Mouse (Mus musculus) bone marrow, adult 2 months (tissue): ENCODE data around the gene Sirt6. TPM values are rescaled to one million over a fixed set of nuclear protein-coding genes. Genes with fewer than 3 reads are reported as not detected.
"Not testable (repeated sequence)": the region's sequence is repeated elsewhere in the genome, so short reads cannot be mapped to it uniquely, and the experiment has no call there.

ENCODE experiments used
- H3K27ac ChIP-seq: fragments of 200-500 bp; 2 replicates; pipeline ENCODE4 v1.5.1; 2012; ENCODE audit warnings: low read depth, mild to moderate bottlenecking, control low read depth, inconsistent platforms, low read length; ENCODE audit not compliant: control insufficient read depth, poor library complexity, insufficient read depth
- H3K4me1 ChIP-seq: fragments of 200-500 bp; 2 replicates; pipeline ENCODE4 v1.6.1; 2011; ENCODE audit warnings: low read length; ENCODE audit not compliant: control insufficient read depth, insufficient read depth
- H3K4me3 ChIP-seq: fragments of 200-500 bp; replicated peaks from 2 replicates; pipeline ENCODE3; 2011; ENCODE audit warnings: mild to moderate bottlenecking, low read depth, low read length, control low read depth; ENCODE audit not compliant: control insufficient read depth
- CTCF ChIP-seq: fragments of 200-500 bp; IDR thresholded peaks from 2 replicates; pipeline ENCODE4 v1.5.1; 2011; ENCODE audit warnings: low read length, control low read depth; ENCODE audit not compliant: control insufficient read depth, insufficient read depth
- POLR2A ChIP-seq: fragments of 200-500 bp; IDR thresholded peaks from 2 replicates; pipeline ENCODE4 v1.6.1; 2011; ENCODE audit warnings: low read depth, mild to moderate bottlenecking, control low read depth, low read length, borderline replicate concordance; ENCODE audit not compliant: control insufficient read depth
- WGBS: fragments of 180-500 bp; shearing (Covaris S2); methylation state at CpG from one replicate; pipeline ENCODE4 v1.1.7; 2018; 5-methylcytosine and 5-hydroxymethylcytosine counted together
- polyA plus RNA-seq: library from polyadenylated mRNA; stranded (reverse); fragments of >200 nt; gene quantifications from 2 replicates; pipeline ENCODE4 v1.2.4, GENCODE M21; 2011; ENCODE audit warnings: low replicate concordance; ENCODE audit not compliant: missing spikeins, insufficient read depth, insufficient read length

Gene Sirt6
- polyA plus RNA-seq, 1 experiment = 16.8 TPM

DNA sequence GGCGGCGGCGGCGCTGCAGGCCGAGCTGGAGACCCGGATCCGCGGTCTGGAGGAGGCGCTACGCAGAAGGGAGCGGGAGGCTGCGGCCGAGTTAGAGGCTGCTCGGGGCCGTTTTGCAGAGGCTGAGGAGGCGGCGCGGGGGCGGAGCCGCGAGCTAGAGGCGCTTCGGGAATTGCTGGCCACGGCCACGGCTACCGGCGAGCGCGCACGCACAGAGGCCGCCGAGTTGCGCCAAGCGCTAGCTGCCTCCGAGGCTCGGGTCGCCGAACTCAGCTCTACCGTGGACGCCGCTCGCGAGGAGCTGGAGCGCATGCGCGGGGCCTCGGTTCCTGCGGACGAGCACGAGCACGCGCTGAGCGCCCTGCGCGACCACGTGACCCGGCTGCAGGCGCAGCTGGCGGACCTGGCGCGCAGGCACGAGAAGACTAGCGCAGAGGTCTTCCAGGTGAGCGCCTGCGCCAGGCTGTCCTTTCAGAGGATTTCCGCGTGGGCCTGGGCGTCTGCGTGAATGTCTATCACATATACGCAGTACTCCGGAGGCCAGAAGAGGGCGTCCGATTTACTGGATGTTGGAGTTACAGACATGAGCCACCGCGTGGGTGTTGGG, 16.0 kb upstream of the Sirt6 start:
- under 1% methylated on average over 75 of the region's 75 CpGs for WGBS
- peak overlapping the region; percentile 76 for H3K4me3 ChIP-seq
- peak overlapping the region; percentile 92 for H3K27ac ChIP-seq
- H3K4me1 ChIP-seq = peaks cover 1% of the 10 kb centered on the region; the same call in 1 of the 2 replicates
- TF ChIP-seq CTCF (peak; percentile 16; the same call in 1 of the 2 replicates), POLR2A (peak; percentile 83; the same call in 1 of the 2 replicates)

DNA sequence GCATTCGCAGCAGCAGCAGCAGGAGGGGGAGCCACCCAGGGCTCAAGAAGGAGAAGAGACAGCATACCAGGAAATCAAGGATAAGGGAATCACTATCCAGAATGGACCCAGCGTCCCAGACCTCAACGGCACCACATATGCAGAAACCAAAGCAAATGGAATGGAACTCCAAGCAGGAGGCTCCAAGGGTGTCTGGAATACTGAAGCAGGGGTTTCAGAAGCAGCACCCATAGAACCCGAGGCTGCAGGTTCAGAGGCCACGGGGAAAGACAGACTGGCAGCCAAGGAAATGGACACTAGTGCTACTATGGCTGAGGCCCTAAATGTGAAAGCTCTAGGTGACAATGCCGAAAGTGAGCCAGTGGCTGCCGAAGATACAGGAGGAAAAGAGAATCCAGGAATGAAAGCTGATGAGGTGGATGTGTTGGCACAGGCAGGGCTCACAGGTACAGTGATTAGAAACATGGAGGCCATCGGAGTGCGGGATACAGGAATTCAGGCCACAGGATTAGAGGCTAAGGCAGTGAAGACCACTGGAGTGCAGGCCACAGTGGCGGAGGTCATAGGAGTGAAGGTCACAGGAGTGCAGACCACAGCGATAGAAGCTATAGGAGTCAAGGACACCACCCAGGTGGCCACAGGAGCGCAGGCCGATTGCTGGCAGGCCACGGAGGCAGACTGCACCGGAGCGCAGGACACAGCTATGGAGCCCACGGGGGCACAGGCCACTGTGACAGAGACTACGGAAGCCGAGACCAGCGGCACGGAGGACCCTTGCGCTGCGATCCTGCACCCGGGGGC, 15.3 kb upstream of the Sirt6 start:
- TF ChIP-seq POLR2A = no peak
- TF ChIP-seq CTCF = no peak
- H3K4me1 ChIP-seq = peaks cover 1% of the 10 kb centered on the region; the same call in 1 of the 2 replicates
- peak overlapping the region; percentile 92 for H3K27ac ChIP-seq
- H3K4me3 ChIP-seq = peak overlapping the region; percentile 76
- 19% methylated on average over 24 of the region's 24 CpGs for WGBS

DNA sequence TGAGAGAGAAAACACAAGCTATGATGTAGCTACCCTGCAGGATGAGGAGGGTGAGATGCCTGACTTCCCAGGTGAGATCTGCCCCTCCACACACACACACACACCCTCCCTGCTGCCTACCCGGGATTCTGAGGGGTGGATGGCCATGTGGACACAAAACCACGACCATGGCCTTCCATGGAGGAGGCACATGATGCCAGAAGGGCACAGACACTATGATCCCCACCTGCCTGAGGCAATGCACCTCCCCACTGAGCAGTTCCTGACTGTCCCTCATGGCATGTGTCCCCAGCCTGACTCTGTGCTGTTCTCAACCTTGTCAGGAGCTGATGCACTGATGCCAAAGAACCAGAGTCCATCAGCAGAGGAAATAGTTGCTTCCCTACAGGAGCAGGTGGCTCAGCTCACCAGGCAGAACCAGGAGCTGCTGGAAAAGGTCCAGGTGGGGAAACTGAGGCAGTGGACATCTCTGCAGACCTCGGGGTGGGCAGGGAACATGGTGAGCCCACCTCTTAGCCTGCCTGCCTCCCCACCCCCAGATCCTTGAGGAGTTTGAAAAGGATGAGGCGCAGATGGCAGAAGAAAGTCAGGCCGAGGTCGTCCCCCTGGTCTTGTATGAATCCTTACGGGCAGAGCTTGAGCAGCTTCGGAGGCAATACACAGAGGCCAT, 14.5 kb upstream of the Sirt6 start:
- TF ChIP-seq CTCF = no peak
- no peak for TF ChIP-seq POLR2A
- Histone ChIP-seq H3K4me1 (peaks cover 1% of the 10 kb centered on the region; the same call in 1 of the 2 replicates), H3K27ac (no peak overlapping the region), H3K4me3 (no peak overlapping the region)
- 81% methylated on average over 8 of the region's 8 CpGs for WGBS

DNA sequence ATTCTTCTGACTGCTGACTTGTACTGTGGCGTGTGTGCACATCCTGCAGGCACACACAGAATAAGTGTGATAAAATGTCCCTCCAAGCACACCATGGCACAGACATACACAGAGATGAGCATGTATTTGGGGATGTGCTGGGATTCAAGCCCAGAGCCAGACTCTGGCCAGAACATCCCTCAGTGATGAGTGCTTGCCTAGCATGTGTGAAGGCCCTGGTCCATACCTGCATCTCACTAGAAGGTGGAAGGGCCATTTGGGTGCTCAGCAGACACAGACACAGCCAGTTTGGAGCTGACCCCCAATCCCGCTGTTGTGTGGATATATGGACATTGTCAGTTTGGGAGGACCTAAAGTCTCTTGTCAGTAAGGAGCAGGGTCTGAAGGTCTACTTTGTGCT, 14.0 kb upstream of the Sirt6 start:
- TF ChIP-seq POLR2A (no peak), CTCF (no peak)
- peaks cover 1% of the 10 kb centered on the region; the same call in 1 of the 2 replicates for H3K4me1 ChIP-seq
- no peak overlapping the region for H3K27ac ChIP-seq
- 83% methylated on average over 2 of the region's 2 CpGs for WGBS
- no peak overlapping the region for H3K4me3 ChIP-seq

DNA sequence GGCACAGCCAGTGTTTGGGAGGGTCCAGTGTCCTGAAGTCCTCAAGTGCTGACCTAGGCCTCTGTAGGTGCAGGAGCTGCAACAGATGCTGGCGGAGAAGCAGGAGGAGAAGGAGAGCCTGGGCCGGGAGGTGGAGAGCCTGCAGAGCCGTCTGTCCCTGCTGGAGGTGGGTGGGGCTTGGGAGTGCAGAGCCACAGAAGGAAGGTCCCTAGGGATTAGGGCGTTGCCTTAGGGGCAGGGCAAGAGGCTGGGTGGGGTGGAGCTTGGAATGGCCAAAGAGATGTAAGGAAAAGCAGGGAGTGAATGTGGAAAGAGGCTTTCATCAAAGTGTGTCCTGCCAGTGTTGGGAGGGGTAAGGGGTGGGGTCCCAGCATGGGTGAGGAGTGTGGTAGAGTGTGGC, 13.2 kb upstream of the Sirt6 start:
- not testable (repeated sequence) for H3K27ac ChIP-seq, H3K4me1 ChIP-seq, H3K4me3 ChIP-seq
- 77% methylated on average over 4 of the region's 4 CpGs for WGBS

DNA sequence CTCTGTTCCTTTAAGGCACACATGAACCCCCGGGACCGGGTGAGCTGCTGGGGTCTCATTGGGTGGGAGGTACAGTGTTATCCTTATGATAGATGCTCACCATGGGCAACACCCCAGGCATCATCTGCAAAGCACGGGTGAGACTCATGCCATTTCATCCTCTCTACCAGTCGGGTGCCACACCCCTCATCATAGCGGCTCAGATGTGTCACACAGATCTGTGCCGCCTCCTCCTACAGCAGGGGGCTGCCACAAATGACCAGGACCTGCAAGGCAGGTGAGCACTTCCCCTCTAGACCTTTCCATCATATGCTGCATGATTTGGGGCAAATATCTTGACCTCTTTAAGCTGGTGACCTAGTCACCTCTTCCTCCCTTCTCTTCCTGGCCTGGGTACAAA, 10.5 kb upstream of the Sirt6 start:
- WGBS = 76% methylated on average over 6 of the region's 6 CpGs
- no peak overlapping the region for H3K27ac ChIP-seq
- no peak overlapping the region for H3K4me3 ChIP-seq
- H3K4me1 ChIP-seq = peaks cover 4% of the 10 kb centered on the region
- TF ChIP-seq CTCF = no peak
- TF ChIP-seq POLR2A = no peak

DNA sequence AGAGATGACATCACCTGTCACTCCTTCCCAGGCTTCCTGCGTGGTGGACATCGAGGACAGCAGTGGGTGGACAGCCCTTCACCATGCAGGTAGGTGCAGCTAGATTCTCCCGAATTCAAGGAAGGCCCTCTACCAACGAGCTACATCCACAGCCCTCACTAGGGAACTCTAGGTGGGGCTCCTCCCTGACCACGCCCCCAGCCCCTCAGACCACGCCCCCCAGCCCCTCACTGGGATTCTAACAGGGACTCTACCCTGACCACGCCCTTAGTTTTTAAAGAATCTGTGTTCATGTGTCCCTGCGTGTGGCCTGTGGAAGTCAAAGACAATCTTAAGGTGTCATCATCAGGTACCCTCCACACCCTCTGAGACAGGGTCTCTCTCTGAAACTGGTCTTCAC, 8.7 kb upstream of the Sirt6 start:
- Histone ChIP-seq H3K4me3 (no peak overlapping the region), H3K27ac (no peak overlapping the region), H3K4me1 (peaks cover 3% of the 10 kb centered on the region)
- 35% methylated on average over 8 of the region's 8 CpGs for WGBS
- TF ChIP-seq POLR2A = no peak
- TF ChIP-seq CTCF = no peak
